ENCODE assay signal across 8 mouse cellular contexts in genomic region chr2:30042445-30042844, GRCm38 (mm10). TPM values are rescaled to one million over a fixed set of nuclear protein-coding genes. Genes with fewer than 3 reads are reported as not detected.
DNase-seq lines count a peak whose midpoint lies in the region; ATAC-seq and TF ChIP-seq lines count a peak whose summit lies in the region.

No protein-coding gene starts in this region.

- H3K4me3 ChIP-seq in hindbrain, embryonic 10.5 days, result no peak overlapping the region
- H3K4me3 ChIP-seq in hindbrain, embryonic 16.5 days (ENCODE audit: low read length), result no peak overlapping the region
- no peak overlapping the region for H3K4me3 ChIP-seq in forebrain, embryonic 11.5 days (ENCODE audit: low read depth, low read length)
- no peak overlapping the region for H3K4me3 ChIP-seq in intestine, embryonic 15.5 days (replicated peaks)
- H3K4me3 ChIP-seq in limb, embryonic 14.5 days (replicated peaks; ENCODE audit: low read length), result no peak overlapping the region
- no peak overlapping the region for H3K4me3 ChIP-seq in neural tube, embryonic 14.5 days (ENCODE audit: low read depth, low read length)

- H3K27me3 ChIP-seq in hindbrain, embryonic 10.5 days (ENCODE audit: insufficient read depth, poor library complexity, severe bottlenecking), result no peaks in the 10 kb centered on the region
- no peaks in the 10 kb centered on the region for H3K27me3 ChIP-seq in hindbrain, embryonic 16.5 days (replicated peaks; ENCODE audit: control insufficient read depth, insufficient read depth, low read length)
- H3K27me3 ChIP-seq in forebrain, embryonic 11.5 days (ENCODE audit: control insufficient read depth, insufficient read depth, low read length), result no peaks in the 10 kb centered on the region
- no peaks in the 10 kb centered on the region for H3K27me3 ChIP-seq in intestine, embryonic 15.5 days (replicated peaks)
- no peaks in the 10 kb centered on the region for H3K27me3 ChIP-seq in limb, embryonic 14.5 days (ENCODE audit: control insufficient read depth, insufficient read depth, low read length)
- H3K27me3 ChIP-seq in neural tube, embryonic 14.5 days (ENCODE audit: control insufficient read depth, insufficient read depth, low read length), result no peaks in the 10 kb centered on the region

- H3K9ac ChIP-seq in hindbrain, embryonic 16.5 days (ENCODE audit: low read depth, low read length), result no peak overlapping the region
- H3K9ac ChIP-seq in forebrain, embryonic 11.5 days (ENCODE audit: low read length), result no peak overlapping the region
- no peak overlapping the region for H3K9ac ChIP-seq in intestine, embryonic 15.5 days
- H3K9ac ChIP-seq in limb, embryonic 14.5 days (ENCODE audit: low read depth, low read length, severe bottlenecking), result no peak overlapping the region
- H3K9ac ChIP-seq in neural tube, embryonic 14.5 days (replicated peaks; ENCODE audit: low read depth, low read length), result no peak overlapping the region

- H3K27ac ChIP-seq in hindbrain, embryonic 10.5 days, result 0 out of 2 replicates have a peak overlapping the region, but pooled peaks have one; percentile 20
- no peak overlapping the region for H3K27ac ChIP-seq in hindbrain, embryonic 16.5 days (ENCODE audit: low read depth, low read length)
- no peak overlapping the region for H3K27ac ChIP-seq in forebrain, embryonic 11.5 days (ENCODE audit: low read depth, low read length)
- H3K27ac ChIP-seq in intestine, embryonic 15.5 days, result no peak overlapping the region
- H3K27ac ChIP-seq in limb, embryonic 14.5 days (replicated peaks; ENCODE audit: low read depth, low read length), result no peak overlapping the region
- no peak overlapping the region for H3K27ac ChIP-seq in neural tube, embryonic 14.5 days (ENCODE audit: low read depth, low read length)

- peaks cover 30% of the 10 kb centered on the region for H3K36me3 ChIP-seq in hindbrain, embryonic 10.5 days
- H3K36me3 ChIP-seq in hindbrain, embryonic 16.5 days (ENCODE audit: control insufficient read depth, insufficient read depth, low read length), result peaks cover 3% of the 10 kb centered on the region
- H3K36me3 ChIP-seq in forebrain, embryonic 11.5 days (ENCODE audit: control insufficient read depth, insufficient read depth, low read length), result no peaks in the 10 kb centered on the region
- no peaks in the 10 kb centered on the region; the same call in 1 of the 2 replicates for H3K36me3 ChIP-seq in intestine, embryonic 15.5 days
- H3K36me3 ChIP-seq in limb, embryonic 14.5 days (ENCODE audit: control insufficient read depth, insufficient read depth, low read length), result peaks cover 21% of the 10 kb centered on the region; the same call in 1 of the 2 replicates
- 0 out of 2 replicates have a peak, but pooled peaks cover 3% of the 10 kb centered on the region for H3K36me3 ChIP-seq in neural tube, embryonic 14.5 days (ENCODE audit: control insufficient read depth, insufficient read depth, low read length)

- 7% methylated on average over 4 of the region's 4 CpGs for WGBS in hindbrain, embryonic 10.5 days
- WGBS in hindbrain, embryonic 16.5 days, result 7% methylated on average over 4 of the region's 4 CpGs
- WGBS in forebrain, embryonic 11.5 days, result 7% methylated on average over 4 of the region's 4 CpGs
- 12% methylated on average over 4 of the region's 4 CpGs for WGBS in intestine, embryonic 15.5 days
- 1% methylated on average over 4 of the region's 4 CpGs for WGBS in limb, embryonic 14.5 days
- under 1% methylated on average over 4 of the region's 4 CpGs for WGBS in neural tube, embryonic 14.5 days

- H3K4me1 ChIP-seq in hindbrain, embryonic 10.5 days (replicated peaks), result peaks cover 9% of the 10 kb centered on the region; the same call in 1 of the 2 replicates
- H3K4me1 ChIP-seq in hindbrain, embryonic 16.5 days (ENCODE audit: control insufficient read depth, insufficient read depth, low read depth, low read length), result peaks cover 1% of the 10 kb centered on the region; the same call in 1 of the 2 replicates
- no peaks in the 10 kb centered on the region for H3K4me1 ChIP-seq in forebrain, embryonic 11.5 days (replicated peaks; ENCODE audit: control insufficient read depth, insufficient read depth, low read length)
- H3K4me1 ChIP-seq in intestine, embryonic 15.5 days (replicated peaks), result 0 out of 2 replicates have a peak, but pooled peaks cover 3% of the 10 kb centered on the region
- no peaks in the 10 kb centered on the region for H3K4me1 ChIP-seq in limb, embryonic 14.5 days (ENCODE audit: control insufficient read depth, insufficient read depth, low read length)
- H3K4me1 ChIP-seq in neural tube, embryonic 14.5 days (ENCODE audit: control insufficient read depth, insufficient read depth, low read length), result no peaks in the 10 kb centered on the region

- peak; percentile 78 for DNase-seq in hindbrain, embryonic 10.5 days (ENCODE audit: low spot score)
- peak; percentile 47 for DNase-seq in c-Kit-negative CD71-positive TER-119-positive erythroid progenitor cells, embryonic 14.5 days (ENCODE audit: low read depth, low spot score)
- DNase-seq in forebrain, embryonic 11.5 days (ENCODE audit: low spot score), result peak; percentile 91
- DNase-seq in limb, embryonic 14.5 days (ENCODE audit: low spot score), result peak; percentile 82
- peak; percentile 93 for DNase-seq in testis, postnatal 10 days (ENCODE audit: low spot score)

- no peaks in the 10 kb centered on the region for H3K9me3 ChIP-seq in hindbrain, embryonic 10.5 days
- H3K9me3 ChIP-seq in hindbrain, embryonic 16.5 days (ENCODE audit: control insufficient read depth, low read length), result no peaks in the 10 kb centered on the region
- H3K9me3 ChIP-seq in forebrain, embryonic 11.5 days (ENCODE audit: control insufficient read depth, low read length), result no peaks in the 10 kb centered on the region
- H3K9me3 ChIP-seq in intestine, embryonic 15.5 days, result no peaks in the 10 kb centered on the region
- no peaks in the 10 kb centered on the region for H3K9me3 ChIP-seq in limb, embryonic 14.5 days (ENCODE audit: control insufficient read depth, low read length)
- H3K9me3 ChIP-seq in neural tube, embryonic 14.5 days (ENCODE audit: control insufficient read depth, low read length), result no peaks in the 10 kb centered on the region

- no peak overlapping the region for H3K4me2 ChIP-seq in hindbrain, embryonic 16.5 days (ENCODE audit: low read length)
- H3K4me2 ChIP-seq in forebrain, embryonic 11.5 days (ENCODE audit: low read depth, low read length, severe bottlenecking), result no peak overlapping the region
- H3K4me2 ChIP-seq in intestine, embryonic 15.5 days (replicated peaks), result no peak overlapping the region
- H3K4me2 ChIP-seq in limb, embryonic 14.5 days (replicated peaks; ENCODE audit: low read depth, low read length, severe bottlenecking), result no peak overlapping the region
- no peak overlapping the region for H3K4me2 ChIP-seq in neural tube, embryonic 14.5 days (ENCODE audit: low read depth, low read length)

- no peak for TF ChIP-seq POLR2A in limb, embryonic 14.5 days (IDR thresholded peaks at IDR 0.05; ENCODE audit: borderline replicate concordance, extremely low read depth, insufficient read depth, insufficient read length)

- no peak for ATAC-seq in hindbrain, embryonic 16.5 days
- ATAC-seq in forebrain, embryonic 11.5 days (replicated peaks; ENCODE audit: low FRiP score), result peak; percentile 42; the same call in 1 of the 2 replicates
- ATAC-seq in intestine, embryonic 15.5 days, result peak; percentile 68
- ATAC-seq in limb, embryonic 14.5 days (ENCODE audit: low FRiP score, low read depth), result peak; percentile 58; the same call in 1 of the 2 replicates
- ATAC-seq in neural tube, embryonic 14.5 days (ENCODE audit: low read depth), result peak; percentile 58; the same call in 1 of the 2 replicates

RNA-seq across cellular contexts. Expression of gene Wdr34, which starts 6.2 kb away (rescaled TPM):
- polyA plus RNA-seq in hindbrain, embryonic 10.5 days (2016; fragmentation: Nextera tagmentation; extraction: Ambion mirVana), result 27.3 and 36.7 TPM in 2 replicates
- polyA plus RNA-seq in hindbrain, embryonic 16.5 days (2015; fragmentation: Nextera tagmentation; extraction: Ambion mirVana), result 76.4 and 78.1 TPM in 2 replicates
- polyA plus RNA-seq in forebrain, embryonic 11.5 days (2014; fragmentation: Nextera tagmentation; extraction: Ambion mirVana), result 35.9 and 39.6 TPM in 2 replicates
- polyA plus RNA-seq in intestine, embryonic 15.5 days (2015; fragmentation: Nextera tagmentation; extraction: Ambion mirVana), result 20.9 and 24.7 TPM in 2 replicates
- 44.0 and 53.5 TPM in 2 replicates for polyA plus RNA-seq in limb, embryonic 14.5 days (2012; rRNA removed)
- 30.1 and 33.1 TPM in 2 replicates for polyA plus RNA-seq in limb, embryonic 14.5 days (2014; fragmentation: Nextera tagmentation; extraction: Ambion mirVana)
- polyA plus RNA-seq in neural tube, embryonic 14.5 days (2014; fragmentation: Nextera tagmentation; extraction: Ambion mirVana), result 57.4 and 74.1 TPM in 2 replicates

RNA-seq across cellular contexts. Expression of gene Set, which starts 14.7 kb away (rescaled TPM):
- 607 and 799 TPM in 2 replicates for polyA plus RNA-seq in hindbrain, embryonic 10.5 days (2016; fragmentation: Nextera tagmentation; extraction: Ambion mirVana)
- 284 and 285 TPM in 2 replicates for polyA plus RNA-seq in hindbrain, embryonic 16.5 days (2015; fragmentation: Nextera tagmentation; extraction: Ambion mirVana)
- 817 and 824 TPM in 2 replicates for polyA plus RNA-seq in forebrain, embryonic 11.5 days (2014; fragmentation: Nextera tagmentation; extraction: Ambion mirVana)
- 437 and 494 TPM in 2 replicates for polyA plus RNA-seq in intestine, embryonic 15.5 days (2015; fragmentation: Nextera tagmentation; extraction: Ambion mirVana)
- polyA plus RNA-seq in limb, embryonic 14.5 days (2012; rRNA removed), result 178 and 295 TPM in 2 replicates
- polyA plus RNA-seq in limb, embryonic 14.5 days (2014; fragmentation: Nextera tagmentation; extraction: Ambion mirVana), result 426 and 451 TPM in 2 replicates
- 315 and 363 TPM in 2 replicates for polyA plus RNA-seq in neural tube, embryonic 14.5 days (2014; fragmentation: Nextera tagmentation; extraction: Ambion mirVana)

RNA-seq across cellular contexts. Expression of gene Pkn3, which starts 35.0 kb away (rescaled TPM):
- polyA plus RNA-seq in hindbrain, embryonic 10.5 days (2016; fragmentation: Nextera tagmentation; extraction: Ambion mirVana), result 9.7 TPM in 2 replicates
- 1.6 and 2.1 TPM in 2 replicates for polyA plus RNA-seq in hindbrain, embryonic 16.5 days (2015; fragmentation: Nextera tagmentation; extraction: Ambion mirVana)
- polyA plus RNA-seq in forebrain, embryonic 11.5 days (2014; fragmentation: Nextera tagmentation; extraction: Ambion mirVana), result 10.5 and 12.1 TPM in 2 replicates
- 10.6 and 11.1 TPM in 2 replicates for polyA plus RNA-seq in intestine, embryonic 15.5 days (2015; fragmentation: Nextera tagmentation; extraction: Ambion mirVana)
- polyA plus RNA-seq in limb, embryonic 14.5 days (2012; rRNA removed), result 24.8 and 26.9 TPM in 2 replicates
- 5.9 and 6.4 TPM in 2 replicates for polyA plus RNA-seq in limb, embryonic 14.5 days (2014; fragmentation: Nextera tagmentation; extraction: Ambion mirVana)
- polyA plus RNA-seq in neural tube, embryonic 14.5 days (2014; fragmentation: Nextera tagmentation; extraction: Ambion mirVana), result 0.70 and 1.5 TPM in 2 replicates

RNA-seq across cellular contexts. Expression of gene Zdhhc12, which starts 51.0 kb away (rescaled TPM):
- polyA plus RNA-seq in hindbrain, embryonic 10.5 days (2016; fragmentation: Nextera tagmentation; extraction: Ambion mirVana), result 37.6 and 41.5 TPM in 2 replicates
- 31.3 and 32.2 TPM in 2 replicates for polyA plus RNA-seq in hindbrain, embryonic 16.5 days (2015; fragmentation: Nextera tagmentation; extraction: Ambion mirVana)
- polyA plus RNA-seq in forebrain, embryonic 11.5 days (2014; fragmentation: Nextera tagmentation; extraction: Ambion mirVana), result 27.1 and 35.4 TPM in 2 replicates
- 59.8 and 70.4 TPM in 2 replicates for polyA plus RNA-seq in intestine, embryonic 15.5 days (2015; fragmentation: Nextera tagmentation; extraction: Ambion mirVana)
- 53.2 and 68.8 TPM in 2 replicates for polyA plus RNA-seq in limb, embryonic 14.5 days (2012; rRNA removed)
- 21.9 and 23.2 TPM in 2 replicates for polyA plus RNA-seq in limb, embryonic 14.5 days (2014; fragmentation: Nextera tagmentation; extraction: Ambion mirVana)
- polyA plus RNA-seq in neural tube, embryonic 14.5 days (2014; fragmentation: Nextera tagmentation; extraction: Ambion mirVana), result 24.6 and 28.8 TPM in 2 replicates
